Mouse (Mus musculus) myocyte (in vitro differentiated cells): ENCODE data around the gene C77080.

Experiments used
- CEBPB ChIP-seq: IDR thresholded peaks from 2 replicates; pipeline ENCODE4 v1.6.1; 2011; ENCODE audit warnings: mild to moderate bottlenecking, moderate library complexity; ENCODE audit not compliant: poor library complexity, insufficient read depth, severe bottlenecking
- MYOD1 ChIP-seq, 3 experiments: IDR thresholded peaks; one replicate each; pipeline ENCODE4 v1.6.1; 2011; ENCODE audit warnings: control low read depth in 2 of 3, low read depth in 2 of 3, mild to moderate bottlenecking in 2 of 3, moderate library complexity in 1 of 3; ENCODE audit not compliant: insufficient read length in 2 of 3, control insufficient read depth in 1 of 3
- POLR2A ChIP-seq: IDR thresholded peaks from one replicate; pipeline ENCODE4 v1.6.1; 2011; ENCODE audit warnings: low read depth, mild to moderate bottlenecking, control low read depth, moderate library complexity; ENCODE audit not compliant: insufficient read length
- POLR2AphosphoS2 ChIP-seq: IDR thresholded peaks from one replicate; pipeline ENCODE4 v1.6.1; 2011; ENCODE audit warnings: low read depth, control low read depth; ENCODE audit not compliant: insufficient read length
- SRF ChIP-seq: IDR thresholded peaks from one replicate; pipeline ENCODE4 v1.6.1; 2011; ENCODE audit warnings: low read depth; ENCODE audit not compliant: control insufficient read depth, insufficient read length

GRCm38 (mm10) chr4:129307936-129308335 lies 46.7 kb upstream of the C77080 start:
- TF ChIP-seq POLR2A (no peak), MYOD1 (IDR thresholded peaks at IDR 0.05; ENCODE audit: control insufficient read depth in 1 of 3, insufficient read length in 2 of 3, low read depth in 2 of 3) (no peak), SRF (no peak), POLR2AphosphoS2 (no peak), CEBPB (no peak)
